Mouse (Mus musculus) olfactory bulb, adult 2 months (tissue): Measurements from ENCODE around the gene 4930432K21Rik. TPM values are rescaled to one million over a fixed set of nuclear protein-coding genes. Genes with fewer than 3 reads are reported as not detected.

Source experiments
- H3K27ac ChIP-seq: fragments of 200-500 bp; 2 replicates; pipeline ENCODE4 v1.5.1; 2012; ENCODE audit warnings: low read depth, low read length; ENCODE audit not compliant: insufficient read depth
- H3K4me1 ChIP-seq: fragments of 200-500 bp; 2 replicates; pipeline ENCODE4 v1.6.1; 2012; ENCODE audit warnings: low read length; ENCODE audit not compliant: control insufficient read depth, insufficient read depth
- H3K4me3 ChIP-seq: fragments of 200-500 bp; 2 replicates; pipeline ENCODE4 v1.5.1; 2012; ENCODE audit warnings: mild to moderate bottlenecking, low read depth, low read length, moderate library complexity; ENCODE audit not compliant: insufficient read depth
- CTCF ChIP-seq: fragments of 200-500 bp; IDR thresholded peaks from 2 replicates; pipeline ENCODE4 v1.5.1; 2012; ENCODE audit warnings: low read depth, mild to moderate bottlenecking, low read length, moderate library complexity; ENCODE audit not compliant: insufficient read depth
- POLR2A ChIP-seq: fragments of 200-500 bp; IDR thresholded peaks from 2 replicates; pipeline ENCODE4 v1.6.1; 2012; ENCODE audit warnings: mild to moderate bottlenecking, low read depth, low read length, moderate library complexity; ENCODE audit not compliant: insufficient read depth
- WGBS: fragments of 180-500 bp; shearing (Covaris S2); methylation state at CpG from one replicate; pipeline ENCODE4 v1.1.7; 2018; 5-methylcytosine and 5-hydroxymethylcytosine counted together
- polyA plus RNA-seq: library from polyadenylated mRNA; stranded (reverse); fragments of >200 nt; gene quantifications from 2 replicates; pipeline ENCODE4 v1.2.4, GENCODE M21; 2012; ENCODE audit warnings: low replicate concordance; ENCODE audit not compliant: missing spikeins, insufficient read depth, insufficient read length

Gene 4930432K21Rik
- polyA plus RNA-seq, 1 experiment = not detected

DNA sequence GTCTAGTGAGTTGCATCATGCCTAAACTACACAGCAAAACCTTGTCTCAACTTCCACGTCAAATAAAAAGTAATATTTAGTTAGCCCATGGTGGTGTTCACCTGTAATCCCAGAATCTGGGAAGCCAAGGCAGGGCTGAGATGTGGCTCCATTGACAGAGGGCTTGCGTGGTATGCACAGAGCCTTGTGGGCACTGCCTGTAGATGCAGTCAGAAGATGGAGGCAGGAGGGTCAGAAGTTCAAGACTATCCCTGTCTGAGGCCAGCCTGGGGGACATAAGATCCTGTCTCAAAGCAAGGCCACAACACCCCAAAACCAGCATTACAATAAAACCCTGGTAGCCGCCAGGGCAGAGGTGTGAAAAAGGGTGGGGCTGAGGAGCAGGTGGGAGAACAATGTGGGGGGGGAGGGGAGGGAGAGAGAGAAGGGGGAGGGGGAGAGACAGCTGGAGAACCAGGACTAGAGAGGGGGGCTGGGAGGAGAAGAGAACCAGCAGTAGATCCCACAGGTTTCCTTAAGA, 46.5 kb downstream of the 4930432K21Rik start:
- no peak overlapping the region for H3K4me3 ChIP-seq
- 89% methylated on average over 3 of the region's 3 CpGs for WGBS
- no peak for TF ChIP-seq CTCF
- TF ChIP-seq POLR2A = no peak
- H3K4me1 ChIP-seq = peaks cover 33% of the 10 kb centered on the region
- H3K27ac ChIP-seq = no peak overlapping the region

- Histone ChIP-seq H3K27ac (peak overlapping the region; percentile 54), H3K4me3 (peak overlapping the region; percentile 55), H3K4me1 (peaks cover 48% of the 10 kb centered on the region)
- TF ChIP-seq POLR2A = 0 out of 2 replicates have a peak, but pooled peaks have one; percentile 18
- TF ChIP-seq CTCF = no peak
- WGBS = 6% methylated on average over 43 of the region's 43 CpGs
Measured at GRCm38 (mm10) chr8:84197141-84197921, 49.5 kb downstream of the 4930432K21Rik start.

- Histone ChIP-seq H3K4me3 (peak overlapping the region; percentile 55), H3K27ac (peak overlapping the region; percentile 54), H3K4me1 (peaks cover 49% of the 10 kb centered on the region)
- TF ChIP-seq CTCF = no peak
- TF ChIP-seq POLR2A = no peak
- WGBS = 9% methylated on average over 30 of the region's 30 CpGs
Measured at GRCm38 (mm10) chr8:84197922-84198774, 50.3 kb downstream of the 4930432K21Rik start.

GRCm38 (mm10) chr8:84198871-84199270, 51.0 kb downstream of the 4930432K21Rik start:
- 49% methylated on average over 4 of the region's 4 CpGs for WGBS
- peaks cover 56% of the 10 kb centered on the region for H3K4me1 ChIP-seq
- TF ChIP-seq CTCF (no peak), POLR2A (no peak)
- no peak overlapping the region for H3K4me3 ChIP-seq
- H3K27ac ChIP-seq = peak overlapping the region; percentile 54

DNA sequence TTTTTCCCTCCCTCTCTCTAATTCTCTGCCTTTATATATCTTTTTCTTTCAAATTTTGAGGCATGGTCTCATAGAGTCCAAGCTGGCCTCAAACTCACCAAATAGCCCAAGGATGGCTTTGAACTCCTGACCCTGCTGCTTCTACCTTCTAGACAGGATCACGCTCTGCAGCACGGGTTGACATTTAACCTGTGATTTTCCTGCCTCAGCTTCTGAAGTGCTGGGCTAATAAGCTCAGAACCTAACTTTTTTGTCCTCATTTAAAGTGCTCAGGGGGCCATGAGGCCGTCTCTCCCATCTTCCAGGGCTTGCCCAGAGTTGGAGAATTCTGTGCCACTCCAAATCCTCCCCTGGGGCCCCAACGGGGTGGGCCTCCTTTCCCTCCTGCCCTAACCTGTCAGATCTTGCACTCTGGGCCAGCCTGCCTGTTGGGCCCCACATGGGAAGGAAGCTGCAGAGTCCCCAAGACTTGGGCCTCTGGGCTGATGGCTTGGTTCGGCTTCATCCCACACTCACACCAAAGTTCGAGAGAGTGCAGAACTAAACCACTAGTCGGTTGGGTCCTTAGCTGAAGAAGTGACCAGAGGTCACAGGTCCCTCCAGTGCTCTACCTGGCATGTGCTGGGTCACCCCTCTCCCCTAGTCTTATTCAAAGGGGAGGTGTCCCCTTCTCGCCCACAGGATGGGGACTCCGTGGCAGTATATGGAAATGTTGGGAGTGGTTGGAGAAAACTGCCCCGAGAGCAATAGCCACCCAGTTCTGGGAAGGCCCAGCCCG, 51.7 kb downstream of the 4930432K21Rik start:
- Histone ChIP-seq H3K4me1 (peaks cover 59% of the 10 kb centered on the region), H3K27ac (no peak overlapping the region), H3K4me3 (no peak overlapping the region)
- TF ChIP-seq CTCF = no peak
- no peak for TF ChIP-seq POLR2A
- WGBS = 65% methylated on average over 11 of the region's 11 CpGs

DNA sequence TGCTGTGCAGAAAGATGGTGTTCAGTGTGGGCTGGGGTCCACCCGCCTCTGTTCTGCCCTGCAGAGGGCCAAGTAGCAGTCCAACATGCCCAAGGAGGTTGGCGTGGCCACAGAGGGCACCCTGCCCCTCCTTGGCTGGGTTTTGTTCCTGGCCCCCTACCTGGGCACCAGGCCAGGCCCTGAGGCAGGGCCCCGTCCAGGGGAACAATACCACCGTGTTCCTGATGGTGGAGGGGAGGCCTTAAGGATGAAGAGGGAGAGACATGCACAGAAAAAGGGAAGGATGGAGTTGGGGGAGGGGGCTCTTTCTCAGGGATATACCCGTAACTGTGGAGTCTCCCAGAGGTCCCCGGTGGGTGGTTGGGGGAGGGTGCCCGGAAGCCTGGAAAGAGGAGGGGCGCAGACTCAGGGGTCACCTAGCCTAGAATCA, 52.3 kb downstream of the 4930432K21Rik start:
- TF ChIP-seq CTCF = no peak
- TF ChIP-seq POLR2A = no peak
- peak overlapping the region; percentile 47; the same call in 1 of the 2 replicates for H3K4me3 ChIP-seq
- peaks cover 59% of the 10 kb centered on the region for H3K4me1 ChIP-seq
- WGBS = 35% methylated on average over 8 of the region's 8 CpGs
- no peak overlapping the region for H3K27ac ChIP-seq

DNA sequence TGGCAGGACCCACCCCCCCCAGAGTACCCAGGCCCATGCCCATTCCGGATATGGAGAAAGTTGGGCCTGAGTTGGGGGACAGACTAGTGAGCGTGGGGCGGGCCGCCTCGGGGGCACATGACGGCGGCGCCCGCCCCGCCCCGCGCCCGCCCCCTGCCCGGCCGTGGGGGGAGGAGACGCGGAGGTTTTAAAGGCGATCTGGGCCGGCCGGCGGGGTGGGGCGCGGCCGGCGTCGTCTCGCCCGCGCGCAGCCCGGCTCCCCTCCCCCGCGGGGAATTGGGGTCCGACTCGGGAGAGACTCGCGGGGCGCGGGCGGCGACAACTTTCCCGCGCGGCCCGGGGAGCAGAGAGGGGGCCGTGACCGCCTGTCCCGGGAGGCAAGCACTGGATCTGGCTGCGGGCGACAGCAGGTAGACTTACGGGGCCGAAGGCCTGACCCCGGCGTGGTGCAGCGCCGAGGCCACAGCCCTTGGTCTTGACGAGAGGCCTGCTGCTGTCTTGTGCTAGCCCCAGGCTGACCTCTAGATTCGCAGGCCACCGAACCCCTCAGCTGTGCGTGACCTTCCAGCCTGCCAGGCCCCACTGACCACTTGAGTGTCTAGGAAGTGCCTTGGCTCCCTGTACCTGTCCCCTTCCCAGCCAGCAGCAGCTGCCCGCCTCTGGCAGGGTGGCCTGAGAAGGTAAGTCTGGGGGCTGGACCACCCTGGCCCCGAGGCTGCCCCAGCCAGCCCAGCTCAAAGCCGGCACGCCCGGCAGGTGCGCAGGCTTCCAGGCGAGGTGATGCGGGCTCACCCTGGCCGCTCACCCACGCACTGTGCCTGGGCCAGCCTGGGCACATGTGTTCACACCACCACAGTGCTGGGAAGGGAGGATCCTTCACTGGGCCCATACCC, 53.1 kb downstream of the 4930432K21Rik start:
- TF ChIP-seq CTCF (no peak), POLR2A (no peak)
- WGBS = 14% methylated on average over 69 of the region's 70 CpGs
- peak overlapping the region; percentile 74 for H3K27ac ChIP-seq
- H3K4me1 ChIP-seq = peaks cover 59% of the 10 kb centered on the region
- peak overlapping the region; percentile 47 for H3K4me3 ChIP-seq
